Mouse (Mus musculus) CH12.LX (cell line): ENCODE measurements around the gene 1700123O20Rik. TPM values are rescaled to one million over a fixed set of nuclear protein-coding genes. Genes with fewer than 3 reads are reported as not detected.

Experiments
- DNase-seq: peaks from one replicate; pipeline ENCODE4 v3.0.0-alpha.2; 2013; ENCODE audit errors: extremely low read depth
- H3K27ac ChIP-seq: 2 replicates; pipeline ENCODE4 v1.5.1; 2012; ENCODE audit warnings: low read depth, mild to moderate bottlenecking, control low read depth, moderate library complexity; ENCODE audit not compliant: insufficient read depth
- H3K27me3 ChIP-seq: replicated peaks from 2 replicates; pipeline ENCODE3; 2012; ENCODE audit warnings: inconsistent platforms
- H3K36me3 ChIP-seq, 2 experiments: replicated peaks in 1 of 2; 2 replicates each; pipeline versions ENCODE3 to v1.6.1; 2012; ENCODE audit warnings: inconsistent platforms in 1 of 2, low read length in 1 of 2, mild to moderate bottlenecking in 1 of 2, mixed read lengths in 1 of 2, moderate library complexity in 1 of 2; ENCODE audit not compliant: control insufficient read depth in 1 of 2, insufficient read depth in 1 of 2
- H3K4me1 ChIP-seq, 2 experiments: 2 replicates each; pipeline ENCODE4 v1.6.1; 2012; ENCODE audit warnings: inconsistent platforms in 1 of 2, moderate library complexity in 1 of 2; ENCODE audit not compliant: insufficient read depth in 2 of 2, control insufficient read depth in 1 of 2
- H3K4me2 ChIP-seq: 2 replicates; pipeline ENCODE4 v1.6.1; 2012; ENCODE audit warnings: low read depth, mild to moderate bottlenecking, control low read depth; ENCODE audit not compliant: poor library complexity, insufficient read depth, severe bottlenecking
- H3K4me3 ChIP-seq, 3 experiments: fragments of 150-350 bp in 1 of 3; sonication (generic) in 1 of 3; replicated peaks in 1 of 3; 2 replicates each; pipeline versions ENCODE3 to v1.5.1; 2011 to 2012; ENCODE audit warnings: low read depth in 2 of 3, low read length in 2 of 3, mild to moderate bottlenecking in 2 of 3, moderate library complexity in 2 of 3, control low read depth in 1 of 3, improper control_type of control experiment in 1 of 3, inconsistent platforms in 1 of 3, mixed read lengths in 1 of 3; ENCODE audit not compliant: poor library complexity in 1 of 3
- H3K79me2 ChIP-seq: replicated peaks from 2 replicates; pipeline ENCODE4 v1.6.1; 2012; ENCODE audit warnings: mild to moderate bottlenecking, moderate library complexity; ENCODE audit not compliant: control insufficient read depth, poor library complexity, insufficient read depth, severe bottlenecking; ENCODE audit errors: extremely low read depth
- H3K9ac ChIP-seq: 2 replicates; pipeline ENCODE4 v1.6.1; 2012; ENCODE audit warnings: low read depth, mild to moderate bottlenecking, control low read depth, moderate library complexity; ENCODE audit not compliant: insufficient read depth
- H3K9me3 ChIP-seq: replicated peaks from 2 replicates; pipeline ENCODE3; 2012; ENCODE audit warnings: low read length, inconsistent platforms, mixed read lengths
- BHLHE40 ChIP-seq: IDR thresholded peaks from 2 replicates; pipeline ENCODE4 v1.6.1; 2011; ENCODE audit warnings: mild to moderate bottlenecking, low read depth, low read length, improper control_type of control experiment
- CHD1 ChIP-seq: IDR thresholded peaks from 2 replicates; pipeline ENCODE4 v1.6.1; 2012; ENCODE audit warnings: low read depth, low read length, improper control_type of control experiment, inconsistent platforms
- CHD2 ChIP-seq: IDR thresholded peaks from 2 replicates; pipeline ENCODE4 v1.6.1; 2011; ENCODE audit warnings: low read length, improper control_type of control experiment
- CTCF ChIP-seq, 2 experiments: IDR thresholded peaks in 1 of 2; conservative IDR thresholded peaks in 1 of 2; 2 replicates each; pipeline ENCODE4 v1.5.1; 2011 to 2012; ENCODE audit warnings: low read depth in 2 of 2, low read length in 2 of 2, improper control_type of control experiment in 1 of 2, inconsistent platforms in 1 of 2, mild to moderate bottlenecking in 1 of 2, moderate library complexity in 1 of 2
- E2F4 ChIP-seq: IDR thresholded peaks from 2 replicates; pipeline ENCODE4 v1.6.1; 2011; ENCODE audit warnings: low read depth, low read length, improper control_type of control experiment; ENCODE audit not compliant: insufficient replicate concordance
- ELF1 ChIP-seq: IDR thresholded peaks from 2 replicates; pipeline ENCODE4 v1.6.1; 2014; ENCODE audit warnings: low read depth, mild to moderate bottlenecking, inconsistent platforms, low read length, improper control_type of control experiment
- ETS1 ChIP-seq: conservative IDR thresholded peaks from 2 replicates; pipeline ENCODE4 v1.6.1; 2012; ENCODE audit warnings: low read depth, mild to moderate bottlenecking, inconsistent platforms, low read length, improper control_type of control experiment, moderate library complexity
- IRF4 ChIP-seq: IDR thresholded peaks from 2 replicates; pipeline ENCODE4 v1.6.1; 2014; ENCODE audit warnings: low read depth, mild to moderate bottlenecking, inconsistent platforms, low read length, improper control_type of control experiment
- JUN ChIP-seq: IDR thresholded peaks from 2 replicates; pipeline ENCODE4 v1.6.1; 2011; ENCODE audit warnings: low read depth, mild to moderate bottlenecking, low read length, improper control_type of control experiment, moderate library complexity; ENCODE audit not compliant: insufficient read depth
- JUND ChIP-seq: conservative IDR thresholded peaks from 2 replicates; pipeline ENCODE4 v1.6.1; 2011; ENCODE audit warnings: low read depth, low read length, improper control_type of control experiment
- KAT2A ChIP-seq: IDR thresholded peaks from 2 replicates; pipeline ENCODE4 v1.6.1; 2012; ENCODE audit warnings: low read length, improper control_type of control experiment, inconsistent platforms; ENCODE audit not compliant: insufficient replicate concordance
- MAFK ChIP-seq: IDR thresholded peaks from 2 replicates; pipeline ENCODE4 v1.6.1; 2011; ENCODE audit warnings: low read length, improper control_type of control experiment; ENCODE audit not compliant: insufficient replicate concordance
- MAX ChIP-seq: IDR thresholded peaks from 2 replicates; pipeline ENCODE4 v1.6.1; 2011; ENCODE audit warnings: low read length, improper control_type of control experiment
- MAZ ChIP-seq: IDR thresholded peaks from 2 replicates; pipeline ENCODE4 v1.6.1; 2012; ENCODE audit warnings: low read depth, mild to moderate bottlenecking, inconsistent platforms, low read length, improper control_type of control experiment, moderate library complexity
- MEF2A ChIP-seq: IDR thresholded peaks from 2 replicates; pipeline ENCODE4 v1.6.1; 2014; ENCODE audit warnings: low read depth, mild to moderate bottlenecking, inconsistent platforms, low read length, improper control_type of control experiment, borderline replicate concordance
- MXI1 ChIP-seq: IDR thresholded peaks from 2 replicates; pipeline ENCODE4 v1.6.1; 2011; ENCODE audit warnings: mild to moderate bottlenecking, low read depth, low read length, improper control_type of control experiment
- MYC ChIP-seq: IDR thresholded peaks from 2 replicates; pipeline ENCODE4 v1.6.1; 2011; ENCODE audit warnings: low read depth, mild to moderate bottlenecking, improper control_type of control experiment, low read length
- NELFE ChIP-seq: IDR thresholded peaks from 2 replicates; pipeline ENCODE4 v1.6.1; 2011; ENCODE audit warnings: low read depth, low read length, improper control_type of control experiment
- PAX5 ChIP-seq: IDR thresholded peaks from 2 replicates; pipeline ENCODE4 v1.6.1; 2012; ENCODE audit warnings: low read length, inconsistent platforms, mixed read lengths
- POLR2A ChIP-seq: IDR thresholded peaks from 2 replicates; pipeline ENCODE4 v1.6.1; 2011; ENCODE audit warnings: low read depth, mild to moderate bottlenecking, improper control_type of control experiment, low read length
- RAD21 ChIP-seq: IDR thresholded peaks from 2 replicates; pipeline ENCODE4 v1.6.1; 2011; ENCODE audit warnings: low read depth, mild to moderate bottlenecking, low read length, improper control_type of control experiment, moderate library complexity
- RCOR1 ChIP-seq: conservative IDR thresholded peaks from 2 replicates; pipeline ENCODE4 v1.6.1; 2012; ENCODE audit warnings: low read depth, mild to moderate bottlenecking, inconsistent platforms, low read length, improper control_type of control experiment
- SIN3A ChIP-seq: IDR thresholded peaks from 2 replicates; pipeline ENCODE4 v1.6.1; 2012; ENCODE audit warnings: low read length, improper control_type of control experiment, inconsistent platforms
- TBP ChIP-seq: conservative IDR thresholded peaks from 2 replicates; pipeline ENCODE4 v1.6.1; 2011; ENCODE audit warnings: low read depth, low read length, improper control_type of control experiment
- TCF12 ChIP-seq: IDR thresholded peaks from 2 replicates; pipeline ENCODE4 v1.6.1; 2014; ENCODE audit warnings: low read depth, mild to moderate bottlenecking, inconsistent platforms, low read length, improper control_type of control experiment
- UBTF ChIP-seq: IDR thresholded peaks from 2 replicates; pipeline ENCODE4 v1.6.1; 2012; ENCODE audit warnings: low read depth, mild to moderate bottlenecking, inconsistent platforms, low read length, improper control_type of control experiment, moderate library complexity
- USF1 ChIP-seq: IDR thresholded peaks from 2 replicates; pipeline ENCODE4 v1.6.1; 2014; ENCODE audit warnings: low read depth, mild to moderate bottlenecking, inconsistent platforms, low read length, improper control_type of control experiment
- USF2 ChIP-seq: conservative IDR thresholded peaks from 2 replicates; pipeline ENCODE4 v1.6.1; 2011; ENCODE audit warnings: low read depth, low read length, improper control_type of control experiment
- ZC3H11A ChIP-seq: IDR thresholded peaks from 2 replicates; pipeline ENCODE4 v1.6.1; 2012; ENCODE audit warnings: low read depth, mild to moderate bottlenecking, inconsistent platforms, low read length, improper control_type of control experiment
- ZKSCAN1 ChIP-seq: IDR thresholded peaks from 2 replicates; pipeline ENCODE4 v1.6.1; 2012; ENCODE audit warnings: low read depth, inconsistent platforms, low read length, improper control_type of control experiment, borderline replicate concordance
- ZMIZ1 ChIP-seq: IDR thresholded peaks from 2 replicates; pipeline ENCODE4 v1.6.1; 2012; ENCODE audit warnings: low read depth, mild to moderate bottlenecking, inconsistent platforms, low read length, improper control_type of control experiment
- ZNF384 ChIP-seq: IDR thresholded peaks from 2 replicates; pipeline ENCODE4 v1.6.1; 2012; ENCODE audit warnings: low read depth, low read length, improper control_type of control experiment, inconsistent platforms
- dilution Hi-C: fragments of 300-500 bp; cut with MboI; formaldehyde crosslinking; loops from 2 replicates; pipeline ENCODE4 v1.14.3; 2020; ENCODE audit warnings: low sequenced_read_pairs; ENCODE audit not compliant: extremely low pct_unique_long_range_greater_than_20kb, extremely low pct_ligation_motif_present
- in situ Hi-C: fragments of 300-500 bp; cut with MboI; formaldehyde crosslinking; loops from 3 replicates; pipeline ENCODE4 v1.14.3; 2019; ENCODE audit warnings: low sequenced_read_pairs, low pct_ligation_motif_present, low pct_unique_long_range_greater_than_20kb, mixed read lengths
- polyA plus RNA-seq: library from polyadenylated mRNA; unstranded; fragments of >175 nt; gene quantifications from 2 replicates; pipeline ENCODE4 v1.2.1, GENCODE M21; 2012; ENCODE audit warnings: low read depth; ENCODE audit not compliant: insufficient read length
- total RNA-seq, 2 experiments: library from RNA; depleted of rRNA; stranded (reverse); fragments of 300-350 nt in 1 of 2; fragments of >200 nt in 1 of 2; gene quantifications; 2 replicates each; pipeline ENCODE4 v1.2.3; 2012 to 2014

1700123O20Rik gene
- total and polyA plus RNA-seq, 3 experiments: 33.1 to 60.7 (median 59.1) TPM

GRCm38 (mm10) chr14:54652787-54653186, 33.2 kb upstream of the 1700123O20Rik start:
- Histone ChIP-seq H3K4me3 (peak overlapping the region; percentile 70 to 72 (median 71)), H3K36me3 (peaks cover 55 to 70% of the 10 kb centered on the region in 2 experiments), H3K9ac (peak overlapping the region; percentile 97), H3K79me2 (peaks cover 52% of the 10 kb centered on the region)
- in situ Hi-C loops: loop anchor here (5.0 kb wide), 1 partner anchor 50 kb away; no protein-coding TSS in a partner anchor
- TF ChIP-seq IRF4: no peak
- TF ChIP-seq TCF12: no peak
- no peak for TF ChIP-seq RAD21
- TF ChIP-seq JUN: no peak
- TF ChIP-seq POLR2A: no peak
- peak; percentile 76 for TF ChIP-seq MXI1
- TF ChIP-seq MEF2A: no peak
- no peak for TF ChIP-seq SIN3A
- TF ChIP-seq MYC: peak; percentile 54; the same call in 1 of the 2 replicates
- TF ChIP-seq ZKSCAN1: no peak
- TF ChIP-seq NELFE: no peak
- TF ChIP-seq, all 38 proteins: peak for 2
- H3K4me2 ChIP-seq: peak overlapping the region; percentile 96
- dilution Hi-C loops: no loop called here
- H3K9me3 ChIP-seq: no peaks in the 10 kb centered on the region
- H3K27me3 ChIP-seq: no peaks in the 10 kb centered on the region
- peak; percentile 63 for DNase-seq
- H3K27ac ChIP-seq: no peak overlapping the region
- H3K4me1 ChIP-seq: peaks cover 14 to 52% of the 10 kb centered on the region in 2 experiments

- Histone ChIP-seq H3K4me2 (no peak overlapping the region; the same call in 1 of the 2 replicates), H3K9ac (peak overlapping the region; percentile 97), H3K27me3 (no peaks in the 10 kb centered on the region), H3K27ac (peak overlapping the region; percentile 25; the same call in 1 of the 2 replicates), H3K36me3 (peaks cover 52 to 70% of the 10 kb centered on the region in 2 experiments), H3K4me1 (peaks cover 14 to 45% of the 10 kb centered on the region in 2 experiments), H3K9me3 (no peaks in the 10 kb centered on the region), H3K79me2 (peaks cover 45% of the 10 kb centered on the region), H3K4me3 (peak overlapping the region; percentile 70 to 72 (median 71))
- DNase-seq: peak; percentile 89
- dilution Hi-C loops: no loop called here
- in situ Hi-C loops: loop anchor here (5.0 kb wide), 1 partner anchor 49 kb away; no protein-coding TSS in a partner anchor
- TF ChIP-seq MAX (no peak), JUN (no peak), JUND (no peak), RCOR1 (no peak), ZNF384 (no peak), RAD21 (no peak), UBTF (no peak), TBP (peak; percentile 65; the same call in 1 of the 2 replicates), E2F4 (no peak), MEF2A (no peak), PAX5 (no peak), ZC3H11A (no peak), MAZ (peak; percentile 85), BHLHE40 (no peak; the same call in 1 of the 2 replicates), ETS1 (no peak), MXI1 (no peak; the same call in 1 of the 2 replicates), CTCF (conservative IDR thresholded peaks at IDR 0.05 in 1 of 2, IDR thresholded peaks at IDR 0.05 in 1 of 2; ENCODE audit: low read depth in 2 of 2, low read length in 2 of 2) (no peak), CHD2 (0 out of 2 replicates have a peak, but pooled peaks have one; percentile 36), ZMIZ1 (peak; percentile 61; the same call in 1 of the 2 replicates), ELF1 (0 out of 2 replicates have a peak, but pooled peaks have one; percentile 23), USF1 (no peak), MAFK (no peak), USF2 (no peak), KAT2A (no peak), NELFE (peak; percentile 82), CHD1 (no peak), ZKSCAN1 (no peak), MYC (no peak)
Observed at GRCm38 (mm10) chr14:54653496-54653895, 32.5 kb upstream of the 1700123O20Rik start.
